Mouse (Mus musculus) forebrain, embryonic 10.5 days (tissue): ENCODE measurements around the gene Lypd5. TPM values are rescaled to one million over a fixed set of nuclear protein-coding genes. Genes with fewer than 3 reads are reported as not detected.

Experiments
- DNase-seq: peaks from one replicate; pipeline ENCODE4 v3.0.0-alpha.2; 2017; ENCODE audit warnings: low spot score; ENCODE audit errors: extremely low spot score
- H3K27ac ChIP-seq: fragments of 300-500 bp; sonication (generic); 2 replicates; pipeline ENCODE4 v1.5.1; 2016; ENCODE audit warnings: mild to moderate bottlenecking
- H3K27me3 ChIP-seq: fragments of 300-500 bp; sonication (generic); 2 replicates; pipeline ENCODE4 v1.6.1; 2016; ENCODE audit warnings: mild to moderate bottlenecking; ENCODE audit not compliant: poor library complexity, severe bottlenecking
- H3K36me3 ChIP-seq: fragments of 300-500 bp; sonication (generic); replicated peaks from 2 replicates; pipeline ENCODE4 v1.6.1; 2016; ENCODE audit warnings: mild to moderate bottlenecking, moderate library complexity
- H3K4me1 ChIP-seq: fragments of 300-500 bp; sonication (generic); 2 replicates; pipeline ENCODE4 v1.6.1; 2016
- H3K4me3 ChIP-seq: fragments of 300-500 bp; sonication (generic); 2 replicates; pipeline ENCODE4 v1.5.1; 2016; ENCODE audit warnings: mild to moderate bottlenecking, moderate library complexity
- H3K9me3 ChIP-seq: fragments of 300-500 bp; sonication (generic); 2 replicates; pipeline ENCODE4 v1.6.1; 2016; ENCODE audit warnings: mild to moderate bottlenecking, moderate library complexity
- WGBS: fragments of 180-500 bp; shearing (Covaris S2); methylation state at CpG from one replicate; pipeline ENCODE4 v1.1.7; 2016; 5-methylcytosine and 5-hydroxymethylcytosine counted together
- polyA plus RNA-seq: library from polyadenylated mRNA; unstranded; fragments of >200 nt; fragmentation: Nextera tagmentation; extraction: Ambion mirVana; gene quantifications from 2 replicates; pipeline ENCODE4 v1.2.1, GENCODE M21; 2016

The Lypd5 gene
- polyA plus RNA-seq, 1 experiment from 2014 or later: not detected

GRCm38 (mm10) chr7:24333304-24333986 lies 15.6 kb upstream of the Lypd5 start, which contains the start of gene Tescl:
Gene Tescl (minus strand): TSS chr7:24333936.
- H3K9me3 ChIP-seq: no peaks in the 10 kb centered on the region
- H3K36me3 ChIP-seq: no peaks in the 10 kb centered on the region
- peaks cover 25% of the 10 kb centered on the region for H3K27me3 ChIP-seq
- 46% methylated on average over 49 of the region's 49 CpGs for WGBS
- H3K4me3 ChIP-seq: 0 out of 2 replicates have a peak within 1 kb of the TSS, but pooled peaks have one; percentile 1
- H3K4me1 ChIP-seq: no peaks in the 10 kb centered on the region
- no peak within 1 kb of the TSS for H3K27ac ChIP-seq
- no peak for DNase-seq

GRCm38 (mm10) chr7:24335699-24336309 lies 13.2 kb upstream of the Lypd5 start:
- H3K27me3 ChIP-seq: peaks cover 25% of the 10 kb centered on the region
- DNase-seq: peak; percentile 58
- no peak overlapping the region for H3K4me3 ChIP-seq
- H3K4me1 ChIP-seq: no peaks in the 10 kb centered on the region
- H3K36me3 ChIP-seq: no peaks in the 10 kb centered on the region
- no peak overlapping the region for H3K27ac ChIP-seq
- 0 out of 2 replicates have a peak, but pooled peaks cover 6% of the 10 kb centered on the region for H3K9me3 ChIP-seq
- 15% methylated on average over 5 of the region's 5 CpGs for WGBS

- no peak for DNase-seq
- Histone ChIP-seq H3K27me3 (peaks cover 17% of the 10 kb centered on the region), H3K9me3 (0 out of 2 replicates have a peak, but pooled peaks cover 6% of the 10 kb centered on the region), H3K36me3 (no peaks in the 10 kb centered on the region), H3K4me3 (no peak overlapping the region), H3K4me1 (no peaks in the 10 kb centered on the region), H3K27ac (no peak overlapping the region)
- 49% methylated on average over 2 of the region's 2 CpGs for WGBS
Observed at GRCm38 (mm10) chr7:24338241-24338640, 10.8 kb upstream of the Lypd5 start.

GRCm38 (mm10) chr7:24343701-24344272 lies 5.2 kb upstream of the Lypd5 start:
- Histone ChIP-seq H3K36me3 (no peaks in the 10 kb centered on the region), H3K27ac (no peak overlapping the region), H3K27me3 (no peaks in the 10 kb centered on the region), H3K9me3 (peaks cover 6% of the 10 kb centered on the region; the same call in 1 of the 2 replicates), H3K4me3 (no peak overlapping the region), H3K4me1 (no peaks in the 10 kb centered on the region)
- no peak for DNase-seq
- WGBS: 78% methylated on average over 7 of the region's 7 CpGs

GRCm38 (mm10) chr7:24346444-24346843 lies 2.6 kb upstream of the Lypd5 start:
- Histone ChIP-seq H3K4me1 (no peaks in the 10 kb centered on the region), H3K27me3 (no peaks in the 10 kb centered on the region), H3K4me3 (no peak overlapping the region), H3K36me3 (no peaks in the 10 kb centered on the region), H3K9me3 (no peaks in the 10 kb centered on the region; the same call in 1 of the 2 replicates), H3K27ac (no peak overlapping the region)
- no peak for DNase-seq
- 64% methylated on average over 5 of the region's 5 CpGs for WGBS

GRCm38 (mm10) chr7:24355646-24356045 lies 6.7 kb downstream of the Lypd5 start:
- Histone ChIP-seq H3K4me1 (no peaks in the 10 kb centered on the region), H3K27ac (no peak overlapping the region), H3K4me3 (no peak overlapping the region), H3K36me3 (no peaks in the 10 kb centered on the region), H3K27me3 (no peaks in the 10 kb centered on the region), H3K9me3 (peaks cover 11% of the 10 kb centered on the region; the same call in 1 of the 2 replicates)
- 86% methylated on average over 6 of the region's 6 CpGs for WGBS
- DNase-seq: no peak

- Histone ChIP-seq H3K9me3 (peaks cover 14% of the 10 kb centered on the region; the same call in 1 of the 2 replicates), H3K36me3 (no peaks in the 10 kb centered on the region), H3K27ac (no peak overlapping the region), H3K4me1 (no peaks in the 10 kb centered on the region), H3K4me3 (no peak overlapping the region), H3K27me3 (no peaks in the 10 kb centered on the region)
- no peak for DNase-seq
- WGBS: 80% methylated on average over 10 of the region's 10 CpGs
Observed at GRCm38 (mm10) chr7:24356081-24356480, 7.1 kb downstream of the Lypd5 start.

- H3K27me3 ChIP-seq: 0 out of 2 replicates have a peak, but pooled peaks cover 4% of the 10 kb centered on the region
- WGBS: 53% methylated on average over 4 of the region's 4 CpGs
- no peaks in the 10 kb centered on the region for H3K4me1 ChIP-seq
Observed at GRCm38 (mm10) chr7:24357899-24358298, 8.9 kb downstream of the Lypd5 start.

GRCm38 (mm10) chr7:24359269-24359668 lies 10.3 kb downstream of the Lypd5 start:
- no peaks in the 10 kb centered on the region for H3K36me3 ChIP-seq
- DNase-seq: peak; percentile 38
- peaks cover 14% of the 10 kb centered on the region; the same call in 1 of the 2 replicates for H3K9me3 ChIP-seq
- H3K4me3 ChIP-seq: no peak overlapping the region
- no peak overlapping the region for H3K27ac ChIP-seq
- 0 out of 2 replicates have a peak, but pooled peaks cover 5% of the 10 kb centered on the region for H3K27me3 ChIP-seq
- 26% methylated on average over 9 of the region's 9 CpGs for WGBS
- no peaks in the 10 kb centered on the region for H3K4me1 ChIP-seq

More at GRCm38 (mm10) chr7:24357899-24358298, 8.9 kb downstream of the Lypd5 start:
- peaks cover 14% of the 10 kb centered on the region; the same call in 1 of the 2 replicates for H3K9me3 ChIP-seq
- no peak overlapping the region for H3K4me3 ChIP-seq
- no peaks in the 10 kb centered on the region for H3K36me3 ChIP-seq
- H3K27ac ChIP-seq: no peak overlapping the region
- peak; percentile 30 for DNase-seq

- H3K36me3 ChIP-seq: no peaks in the 10 kb centered on the region
- H3K4me1 ChIP-seq: peaks cover 7% of the 10 kb centered on the region; the same call in 1 of the 2 replicates
- 69% methylated on average over 4 of the region's 4 CpGs for WGBS
- H3K4me3 ChIP-seq: no peak overlapping the region
- peaks cover 14% of the 10 kb centered on the region; the same call in 1 of the 2 replicates for H3K9me3 ChIP-seq
- H3K27ac ChIP-seq: no peak overlapping the region
- 0 out of 2 replicates have a peak, but pooled peaks cover 8% of the 10 kb centered on the region for H3K27me3 ChIP-seq
- no peak for DNase-seq
Observed at GRCm38 (mm10) chr7:24361001-24361400, 12.0 kb downstream of the Lypd5 start.

GRCm38 (mm10) chr7:24363228-24363627 lies 14.2 kb downstream of the Lypd5 start:
- Histone ChIP-seq H3K4me1 (peaks cover 7% of the 10 kb centered on the region; the same call in 1 of the 2 replicates), H3K4me3 (no peak overlapping the region), H3K36me3 (no peaks in the 10 kb centered on the region), H3K27me3 (0 out of 2 replicates have a peak, but pooled peaks cover 8% of the 10 kb centered on the region), H3K9me3 (0 out of 2 replicates have a peak, but pooled peaks cover 3% of the 10 kb centered on the region), H3K27ac (no peak overlapping the region)
- 22% methylated on average over 7 of the region's 7 CpGs for WGBS
- peak; percentile 36 for DNase-seq

- Histone ChIP-seq H3K9me3 (0 out of 2 replicates have a peak, but pooled peaks cover 3% of the 10 kb centered on the region), H3K27me3 (0 out of 2 replicates have a peak, but pooled peaks cover 8% of the 10 kb centered on the region), H3K36me3 (no peaks in the 10 kb centered on the region), H3K4me3 (no peak overlapping the region; the same call in 1 of the 2 replicates), H3K27ac (peak overlapping the region; percentile 65; the same call in 1 of the 2 replicates), H3K4me1 (peaks cover 7% of the 10 kb centered on the region; the same call in 1 of the 2 replicates)
- 24% methylated on average over 10 of the region's 10 CpGs for WGBS
- DNase-seq: peak; percentile 82
Observed at GRCm38 (mm10) chr7:24364827-24365226, 15.8 kb downstream of the Lypd5 start.
